Mouse (Mus musculus): ENCODE measurements around the gene Slc16a4. TPM values are rescaled to one million over a fixed set of nuclear protein-coding genes. Genes with fewer than 3 reads are reported as not detected.
"Not testable (repeated sequence)": the region's sequence is repeated elsewhere in the genome, so short reads cannot be mapped to it uniquely, and the experiment has no call there.

Slc16a4 gene
- total RNA-seq, 2 experiments from 2014 or later = 0.43 TPM; not detected in 1

- ATAC-seq (replicated peaks; ENCODE audit: low FRiP score, poor library complexity, severe bottlenecking) = no peak
These were observed 3.7 kb upstream of the Slc16a4 start for GRCm38 (mm10) chr3:107287346-107287745.

GRCm38 (mm10) chr3:107295672-107296360 lies 4.8 kb downstream of the Slc16a4 start:
- no peak for ATAC-seq (replicated peaks; ENCODE audit: low FRiP score, poor library complexity, severe bottlenecking)

DNA sequence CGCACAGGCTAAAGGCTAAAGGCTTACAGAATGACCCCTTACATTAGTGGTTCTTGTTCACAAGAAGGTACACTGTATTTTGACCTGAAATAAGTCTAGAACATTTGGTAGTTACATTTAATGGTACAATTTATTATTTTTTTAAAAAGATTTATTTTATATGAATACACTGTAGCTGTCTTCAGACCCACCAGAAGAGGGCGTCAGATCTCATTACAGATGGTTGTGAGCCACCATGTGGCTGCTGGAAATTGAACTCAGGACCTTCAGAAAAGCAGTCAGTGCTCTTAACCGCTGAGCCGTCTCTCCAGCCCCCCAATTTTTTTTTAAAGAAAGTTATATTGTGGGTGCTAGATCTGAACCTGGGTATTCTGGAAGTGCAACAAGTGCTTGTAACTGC lies 5.9 kb downstream of the Slc16a4 start:
- ATAC-seq (replicated peaks; ENCODE audit: low FRiP score, poor library complexity, severe bottlenecking) = not testable (repeated sequence)

- no peak for ATAC-seq (replicated peaks; ENCODE audit: low FRiP score, poor library complexity, severe bottlenecking)
These were observed 26.3 kb downstream of the Slc16a4 start for GRCm38 (mm10) chr3:107317338-107317737.

- no peak for ATAC-seq (replicated peaks; ENCODE audit: low FRiP score, poor library complexity, severe bottlenecking)
These were observed 30.1 kb downstream of the Slc16a4 start for GRCm38 (mm10) chr3:107321141-107321540.

- no peak for ATAC-seq (replicated peaks; ENCODE audit: low FRiP score, poor library complexity, severe bottlenecking)
These were observed 30.7 kb downstream of the Slc16a4 start for GRCm38 (mm10) chr3:107321776-107322175.

DNA sequence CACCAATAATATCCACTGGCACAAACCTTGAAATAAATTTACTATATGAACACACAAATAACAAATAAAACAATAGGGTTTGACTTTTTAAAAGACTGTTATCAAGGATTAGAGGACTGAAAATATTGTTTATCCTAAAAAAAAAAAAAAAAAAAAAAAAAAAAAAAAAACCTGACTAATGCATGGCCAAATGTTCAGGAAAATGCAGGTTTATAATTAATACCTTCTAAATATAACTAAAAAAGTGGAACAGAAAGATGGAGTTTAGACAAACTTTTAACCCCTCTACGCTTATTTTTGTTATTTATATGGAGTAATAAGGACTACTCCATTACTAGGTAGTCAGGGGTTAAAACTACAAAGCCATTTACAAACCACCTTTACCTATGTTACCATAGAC lies 35.4 kb downstream of the Slc16a4 start:
- ATAC-seq (replicated peaks; ENCODE audit: low FRiP score, poor library complexity, severe bottlenecking) = no peak

GRCm38 (mm10) chr3:107330503-107331424 lies 39.7 kb downstream of the Slc16a4 start:
- ATAC-seq (replicated peaks; ENCODE audit: low FRiP score, poor library complexity, severe bottlenecking) = no peak

DNA sequence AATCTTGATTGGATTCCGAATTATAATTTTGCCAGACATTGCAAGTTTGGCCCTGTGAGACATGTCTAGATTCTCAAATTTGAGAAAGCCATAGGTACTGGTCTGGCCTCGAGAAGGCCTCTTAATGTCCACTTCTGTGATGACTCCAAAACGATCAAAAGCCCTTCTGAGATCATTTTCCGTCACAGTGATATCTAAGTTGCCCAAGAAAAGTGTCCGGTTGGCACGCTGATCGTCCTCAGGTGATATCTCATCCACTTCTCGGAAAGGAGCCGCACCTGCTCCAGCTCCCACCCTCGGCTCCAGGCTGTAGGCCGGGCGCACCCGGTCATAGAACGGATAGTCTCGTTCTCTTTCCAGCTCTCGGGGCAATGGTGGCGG lies 40.7 kb downstream of the Slc16a4 start:
- 0 out of 2 replicates have a peak, but pooled peaks have one; percentile 2 for ATAC-seq (replicated peaks; ENCODE audit: low FRiP score, poor library complexity, severe bottlenecking)

GRCm38 (mm10) chr3:107332127-107332959 lies 41.3 kb downstream of the Slc16a4 start:
- 0 out of 2 replicates have a peak, but pooled peaks have one; percentile 5 for ATAC-seq (replicated peaks; ENCODE audit: low FRiP score, poor library complexity, severe bottlenecking)

- peak; percentile 86 for ATAC-seq (replicated peaks; ENCODE audit: low FRiP score, poor library complexity, severe bottlenecking)
These were observed 41.9 kb downstream of the Slc16a4 start for GRCm38 (mm10) chr3:107332960-107333380.

DNA sequence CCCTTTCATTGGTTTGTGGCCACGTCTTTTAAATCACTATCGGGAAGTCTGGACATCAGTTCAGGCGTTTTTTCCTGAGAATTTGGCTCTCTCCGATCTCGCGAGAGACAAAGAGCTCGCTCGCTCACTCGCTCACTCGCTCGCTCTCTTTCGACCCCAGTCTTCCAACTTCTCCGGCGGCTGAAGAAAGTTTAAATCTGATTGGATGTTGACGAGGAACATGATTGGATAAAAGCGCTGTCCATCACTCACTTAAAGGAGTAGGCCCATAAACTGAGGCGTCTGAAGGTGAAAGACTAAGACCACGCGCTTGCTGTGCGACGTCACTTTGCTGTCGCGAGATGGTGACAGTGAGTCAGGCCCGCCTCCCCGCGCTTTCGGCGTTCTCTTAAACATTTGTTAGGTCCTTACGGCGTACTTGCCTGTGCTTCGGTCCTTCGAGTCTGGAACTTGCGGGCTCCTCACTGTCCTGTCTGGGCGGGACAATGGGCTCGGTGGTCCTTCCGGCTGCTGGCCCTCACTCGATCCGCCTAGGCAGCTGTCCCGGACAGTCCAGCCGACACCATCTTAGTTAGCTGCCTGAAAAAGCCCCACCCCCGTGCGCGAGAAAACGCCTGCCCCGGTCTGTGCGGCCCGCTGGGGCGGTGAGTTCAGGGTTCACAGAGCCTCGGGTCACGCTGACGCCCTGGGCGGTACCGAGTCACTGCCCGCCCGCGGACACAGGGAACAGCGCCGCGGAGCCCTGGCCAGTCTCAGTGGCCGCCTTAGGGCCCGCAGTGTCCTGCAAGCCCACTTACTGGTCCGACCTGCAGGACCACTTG lies 42.6 kb downstream of the Slc16a4 start, which contains the start of gene Rbm15:
Gene Rbm15 (minus strand): TSS at position 293 of the 821 bp plus-strand sequence.
- peak; percentile 78 for ATAC-seq (replicated peaks; ENCODE audit: low FRiP score, poor library complexity, severe bottlenecking)

GRCm38 (mm10) chr3:107334202-107334934 lies 43.3 kb downstream of the Slc16a4 start:
- no peak for ATAC-seq (replicated peaks; ENCODE audit: low FRiP score, poor library complexity, severe bottlenecking)

DNA sequence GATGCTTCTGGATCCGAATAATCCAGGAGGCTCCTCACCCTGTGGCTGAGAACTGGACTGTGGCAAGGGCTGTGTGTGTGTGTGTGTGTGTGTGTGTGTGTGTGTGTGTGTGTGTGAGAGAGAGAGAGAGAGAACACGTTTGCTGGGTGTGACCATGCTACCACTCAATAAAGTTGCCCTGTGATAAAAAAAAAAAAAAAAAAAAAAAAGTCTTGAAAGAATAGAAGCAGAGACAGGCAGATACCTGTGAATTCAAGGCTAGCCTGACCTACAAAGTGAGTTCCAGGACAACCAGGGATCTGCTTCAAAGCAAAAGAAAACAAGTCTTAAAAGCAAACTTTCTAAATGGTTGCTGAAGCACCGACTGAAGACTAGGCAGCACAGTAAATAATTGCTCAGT lies 52.9 kb downstream of the Slc16a4 start:
- ATAC-seq (replicated peaks; ENCODE audit: low FRiP score, poor library complexity, severe bottlenecking) = no peak

DNA sequence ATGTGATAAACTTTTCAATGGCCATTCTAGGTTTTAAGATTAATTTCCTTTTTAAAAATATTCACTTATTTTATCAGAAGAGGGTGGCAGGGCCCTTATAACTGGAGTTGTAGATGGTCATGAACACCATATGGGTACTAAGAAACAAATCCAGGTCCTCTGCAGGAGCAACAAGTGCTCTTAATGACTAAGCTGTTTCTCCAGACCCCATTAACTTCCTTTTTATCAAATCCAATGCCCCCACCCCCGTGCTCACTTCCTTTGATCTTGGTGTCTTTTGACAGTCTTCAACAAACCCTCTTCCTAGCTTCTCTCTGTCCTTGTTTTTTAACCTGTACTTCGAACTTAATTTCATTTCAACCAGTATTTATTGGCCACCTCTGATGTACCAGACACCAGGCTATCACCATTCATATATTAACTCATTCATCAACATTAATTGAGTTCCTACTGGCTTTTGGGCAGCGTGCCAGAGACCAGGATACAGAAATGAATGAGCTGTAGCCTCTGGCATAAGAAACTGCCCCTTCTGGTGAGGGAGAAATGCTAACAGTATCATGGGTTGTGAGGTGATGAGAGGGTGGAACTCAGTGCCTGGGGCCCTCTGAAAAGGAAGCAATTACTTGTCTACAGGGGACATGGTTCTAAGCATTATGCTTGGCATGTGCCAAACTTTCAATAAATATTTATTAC lies 54.1 kb downstream of the Slc16a4 start:
- no peak for ATAC-seq (replicated peaks; ENCODE audit: low FRiP score, poor library complexity, severe bottlenecking)

- no peak for ATAC-seq (replicated peaks; ENCODE audit: low FRiP score, poor library complexity, severe bottlenecking)
These were observed 58.0 kb downstream of the Slc16a4 start for GRCm38 (mm10) chr3:107349006-107349405.

DNA sequence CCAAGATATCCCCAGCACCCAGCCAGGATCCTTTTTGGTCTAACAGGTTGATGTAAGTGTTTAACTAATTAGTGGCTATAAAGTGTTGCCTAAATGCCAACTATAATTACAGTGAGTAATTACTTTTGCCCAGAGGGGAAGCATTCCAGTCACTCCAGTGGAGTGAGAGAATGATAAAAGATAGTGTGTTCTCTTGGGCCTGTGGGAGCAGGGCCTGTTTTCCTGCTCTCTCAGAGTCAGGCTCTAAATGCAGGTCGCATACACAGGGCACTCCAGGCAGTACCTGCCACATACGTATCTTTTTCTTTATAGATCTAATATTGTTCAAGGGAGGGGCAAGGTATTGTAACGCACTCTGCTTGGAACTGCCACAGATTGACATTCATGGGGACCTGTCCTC lies 60.7 kb downstream of the Slc16a4 start:
- no peak for ATAC-seq (replicated peaks; ENCODE audit: low FRiP score, poor library complexity, severe bottlenecking)
